Mouse (Mus musculus) MEL (cell line): ENCODE measurements around the gene Ppp1r1b. TPM values are rescaled to one million over a fixed set of nuclear protein-coding genes. Genes with fewer than 3 reads are reported as not detected.

Source experiments
- DNase-seq: peaks from one replicate; pipeline ENCODE4 v3.0.0; 2011; ENCODE audit warnings: low read depth, low spot score
- H3K27ac ChIP-seq: 2 replicates; pipeline ENCODE4 v1.5.1; 2012; ENCODE audit warnings: low read depth, mild to moderate bottlenecking, control low read depth, low read length, moderate library complexity; ENCODE audit not compliant: control insufficient read depth
- H3K27me3 ChIP-seq, 2 experiments: fragments of 150-350 bp in 1 of 2; sonication (generic) in 1 of 2; 2 replicates each; pipeline ENCODE4 v1.6.1; 2012; ENCODE audit warnings: low read length in 2 of 2, mild to moderate bottlenecking in 2 of 2, improper control_type of control experiment in 1 of 2, moderate library complexity in 1 of 2; ENCODE audit not compliant: insufficient read depth in 2 of 2, control insufficient read depth in 1 of 2
- H3K36me3 ChIP-seq, 2 experiments: 2 replicates each; pipeline ENCODE4 v1.6.1; 2012 to 2014; ENCODE audit warnings: low read length in 2 of 2, improper control_type of control experiment in 1 of 2, inconsistent platforms in 1 of 2, mild to moderate bottlenecking in 1 of 2; ENCODE audit not compliant: insufficient read depth in 2 of 2, control insufficient read depth in 1 of 2
- H3K4me1 ChIP-seq, 2 experiments: fragments of 150-350 bp in 1 of 2; sonication (generic) in 1 of 2; 2 replicates each; pipeline ENCODE4 v1.6.1; 2012; ENCODE audit warnings: low read length in 2 of 2, improper control_type of control experiment in 1 of 2, mild to moderate bottlenecking in 1 of 2; ENCODE audit not compliant: insufficient read depth in 2 of 2, control insufficient read depth in 1 of 2
- H3K4me3 ChIP-seq, 2 experiments: fragments of 150-350 bp in 1 of 2; sonication (generic) in 1 of 2; 2 replicates each; pipeline ENCODE4 v1.5.1; 2012; ENCODE audit warnings: low read depth in 2 of 2, low read length in 2 of 2, mild to moderate bottlenecking in 2 of 2, moderate library complexity in 2 of 2, control low read depth in 1 of 2, improper control_type of control experiment in 1 of 2; ENCODE audit not compliant: control insufficient read depth in 1 of 2, insufficient read depth in 1 of 2
- H3K79me2 ChIP-seq: 2 replicates; pipeline ENCODE4 v1.6.1; 2012; ENCODE audit warnings: mild to moderate bottlenecking, low read length, moderate library complexity; ENCODE audit not compliant: control insufficient read depth, poor library complexity, insufficient read depth
- H3K9ac ChIP-seq: 2 replicates; pipeline ENCODE4 v1.6.1; 2012; ENCODE audit warnings: low read depth, mild to moderate bottlenecking, control low read depth, low read length, moderate library complexity; ENCODE audit not compliant: control insufficient read depth, poor library complexity, severe bottlenecking
- H3K9me3 ChIP-seq: fragments of 150-350 bp; sonication (generic); replicated peaks from 2 replicates; pipeline ENCODE4 v1.6.1; 2012; ENCODE audit warnings: mild to moderate bottlenecking, low read length, improper control_type of control experiment, moderate library complexity; ENCODE audit not compliant: insufficient read depth
- BHLHE40 ChIP-seq: IDR thresholded peaks from 2 replicates; pipeline ENCODE4 v1.6.1; 2012; ENCODE audit warnings: low read depth, mild to moderate bottlenecking, inconsistent platforms, low read length, improper control_type of control experiment, borderline replicate concordance
- ELF1 ChIP-seq: IDR thresholded peaks from 2 replicates; pipeline ENCODE4 v1.6.1; 2014; ENCODE audit warnings: low read depth, mild to moderate bottlenecking, inconsistent platforms, low read length, improper control_type of control experiment, moderate library complexity
- GATA1 ChIP-seq: IDR thresholded peaks from 2 replicates; pipeline ENCODE4 v1.6.1; 2011; ENCODE audit warnings: low read depth, low read length, improper control_type of control experiment
- JUND ChIP-seq: IDR thresholded peaks from 2 replicates; pipeline ENCODE4 v1.6.1; 2011; ENCODE audit warnings: low read depth, mild to moderate bottlenecking, improper control_type of control experiment, low read length
- KAT2A ChIP-seq: conservative IDR thresholded peaks from 2 replicates; pipeline ENCODE4 v1.6.1; 2012; ENCODE audit warnings: low read depth, low read length, improper control_type of control experiment, inconsistent platforms
- MAZ ChIP-seq: IDR thresholded peaks from 2 replicates; pipeline ENCODE4 v1.6.1; 2012; ENCODE audit warnings: low read depth, mild to moderate bottlenecking, inconsistent platforms, low read length, improper control_type of control experiment
- MXI1 ChIP-seq: IDR thresholded peaks from 2 replicates; pipeline ENCODE4 v1.6.1; 2011; ENCODE audit warnings: mild to moderate bottlenecking, low read depth, low read length, improper control_type of control experiment
- MYB ChIP-seq: IDR thresholded peaks from 2 replicates; pipeline ENCODE4 v1.6.1; 2011; ENCODE audit warnings: mild to moderate bottlenecking, low read depth, low read length, improper control_type of control experiment
- MYC ChIP-seq: IDR thresholded peaks from 2 replicates; pipeline ENCODE4 v1.6.1; 2011; ENCODE audit warnings: low read depth, mild to moderate bottlenecking, low read length, improper control_type of control experiment, moderate library complexity
- NELFE ChIP-seq: IDR thresholded peaks from 2 replicates; pipeline ENCODE4 v1.6.1; 2011; ENCODE audit warnings: low read depth, low read length, improper control_type of control experiment
- POLR2AphosphoS2 ChIP-seq: IDR thresholded peaks from 2 replicates; pipeline ENCODE4 v1.6.1; 2011; ENCODE audit warnings: low read length, improper control_type of control experiment
- POLR2AphosphoS5 ChIP-seq: IDR thresholded peaks from 2 replicates; pipeline ENCODE4 v1.6.1; 2012; ENCODE audit warnings: low read depth, borderline replicate concordance, mild to moderate bottlenecking, inconsistent platforms, low read length, moderate library complexity, mixed read lengths
- RAD21 ChIP-seq: IDR thresholded peaks from 2 replicates; pipeline ENCODE4 v1.6.1; 2011; ENCODE audit warnings: mild to moderate bottlenecking, low read depth, low read length, improper control_type of control experiment
- SIN3A ChIP-seq: IDR thresholded peaks from 2 replicates; pipeline ENCODE4 v1.6.1; 2012; ENCODE audit warnings: low read length, improper control_type of control experiment, inconsistent platforms
- TBP ChIP-seq: IDR thresholded peaks from 2 replicates; pipeline ENCODE4 v1.8.0; 2011; ENCODE audit warnings: low read depth, low read length, improper control_type of control experiment
- TCF12 ChIP-seq: IDR thresholded peaks from 2 replicates; pipeline ENCODE4 v1.6.1; 2014; ENCODE audit warnings: low read depth, mild to moderate bottlenecking, inconsistent platforms, low read length, improper control_type of control experiment, moderate library complexity
- USF2 ChIP-seq, 2 experiments: IDR thresholded peaks; 2 replicates each; pipeline ENCODE4 v1.6.1; 2011 to 2012; ENCODE audit warnings: improper control_type of control experiment in 2 of 2, low read length in 2 of 2, borderline replicate concordance in 1 of 2, inconsistent platforms in 1 of 2, low read depth in 1 of 2, mild to moderate bottlenecking in 1 of 2; ENCODE audit not compliant: insufficient read depth in 1 of 2
- ZC3H11A ChIP-seq: IDR thresholded peaks from 2 replicates; pipeline ENCODE4 v1.6.1; 2012; ENCODE audit warnings: low read depth, mild to moderate bottlenecking, inconsistent platforms, low read length, improper control_type of control experiment
- ZKSCAN1 ChIP-seq: IDR thresholded peaks from 2 replicates; pipeline ENCODE4 v1.6.1; 2012; ENCODE audit warnings: low read depth, mild to moderate bottlenecking, inconsistent platforms, low read length, improper control_type of control experiment, moderate library complexity
- polyA plus RNA-seq, 2 experiments: library from polyadenylated mRNA; stranded (reverse) in 1 of 2; unstranded in 1 of 2; fragments of >175 nt in 1 of 2; fragments of >200 nt in 1 of 2; gene quantifications; 2 replicates each; pipeline versions ENCODE4 v1.2.1 to v1.2.4; 2012; ENCODE audit warnings: low replicate concordance in 2 of 2, low read depth in 1 of 2; ENCODE audit not compliant: insufficient read length in 2 of 2, insufficient read depth in 1 of 2, missing spikeins in 1 of 2
- total RNA-seq: library from RNA; depleted of rRNA; stranded (reverse); fragments of 300-350 nt; gene quantifications from 2 replicates; pipeline ENCODE4 v1.2.3, GENCODE M21; 2012

Gene Ppp1r1b
- total and polyA plus RNA-seq, 3 experiments = 35.2 to 114 TPM; not detected in 1

- no peak overlapping the region for H3K4me3 ChIP-seq
- H3K9me3 ChIP-seq = no peaks in the 10 kb centered on the region
- peaks cover 14 to 43% of the 10 kb centered on the region in 2 experiments for H3K27me3 ChIP-seq
- no peaks in the 10 kb centered on the region for H3K36me3 ChIP-seq
- no peak for TF ChIP-seq MYB
- TF ChIP-seq SIN3A = no peak
- TF ChIP-seq MXI1 = no peak
- no peak for TF ChIP-seq GATA1
- H3K4me1 ChIP-seq = no peaks in the 10 kb centered on the region
- no peak overlapping the region for H3K27ac ChIP-seq
- H3K9ac ChIP-seq = no peak overlapping the region
- no peaks in the 10 kb centered on the region for H3K79me2 ChIP-seq
- DNase-seq = no peak
These were observed 28.7 kb upstream of the Ppp1r1b start for GRCm38 (mm10) chr11:98319544-98319943.

- no peaks in the 10 kb centered on the region for H3K4me1 ChIP-seq
- no peak overlapping the region for H3K9ac ChIP-seq
- no peak overlapping the region for H3K4me3 ChIP-seq
- peaks cover 14 to 43% of the 10 kb centered on the region in 2 experiments for H3K27me3 ChIP-seq
- no peak for TF ChIP-seq ELF1
- no peak for TF ChIP-seq ZC3H11A
- no peak for TF ChIP-seq MYC
- no peak for TF ChIP-seq JUND
- no peak for TF ChIP-seq MAZ
- TF ChIP-seq TBP = no peak
- no peak for TF ChIP-seq ZKSCAN1
- H3K9me3 ChIP-seq = no peaks in the 10 kb centered on the region
- no peaks in the 10 kb centered on the region for H3K36me3 ChIP-seq
- DNase-seq = no peak
- no peaks in the 10 kb centered on the region for H3K79me2 ChIP-seq
- H3K27ac ChIP-seq = no peak overlapping the region
These were observed 28.3 kb upstream of the Ppp1r1b start for GRCm38 (mm10) chr11:98319944-98320343.

- no peak for TF ChIP-seq RAD21
- TF ChIP-seq ZKSCAN1 = no peak
- TF ChIP-seq USF2 (IDR thresholded peaks at IDR 0.05; ENCODE audit: borderline replicate concordance in 1 of 2, insufficient read depth in 1 of 2, low read depth in 1 of 2, low read length in 2 of 2) = no peak
- TF ChIP-seq POLR2AphosphoS5 = no peak
- no peak for TF ChIP-seq MAZ
- no peak for TF ChIP-seq BHLHE40
- TF ChIP-seq NELFE = no peak
- TF ChIP-seq POLR2AphosphoS2 = no peak
- no peak for TF ChIP-seq KAT2A
- TF ChIP-seq TCF12 = no peak
- Histone ChIP-seq H3K36me3 (no peaks in the 10 kb centered on the region), H3K27me3 (peaks cover 14 to 43% of the 10 kb centered on the region in 2 experiments)
These were observed 27.8 kb upstream of the Ppp1r1b start for GRCm38 (mm10) chr11:98320381-98320780.

More at GRCm38 (mm10) chr11:98320381-98320780, 27.8 kb upstream of the Ppp1r1b start:
- Histone ChIP-seq H3K79me2 (no peaks in the 10 kb centered on the region), H3K9me3 (no peaks in the 10 kb centered on the region), H3K4me3 (no peak overlapping the region), H3K9ac (no peak overlapping the region), H3K27ac (no peak overlapping the region), H3K4me1 (no peaks in the 10 kb centered on the region)
- DNase-seq = no peak
